Mouse (Mus musculus) B cell, adult 2 months (primary cell): Measurements from ENCODE around the gene Smad1.

Experiments
- DNase-seq, 2 experiments: peaks; one replicate each; pipeline ENCODE4 v3.0.0; 2022

Smad1 gene

DNA sequence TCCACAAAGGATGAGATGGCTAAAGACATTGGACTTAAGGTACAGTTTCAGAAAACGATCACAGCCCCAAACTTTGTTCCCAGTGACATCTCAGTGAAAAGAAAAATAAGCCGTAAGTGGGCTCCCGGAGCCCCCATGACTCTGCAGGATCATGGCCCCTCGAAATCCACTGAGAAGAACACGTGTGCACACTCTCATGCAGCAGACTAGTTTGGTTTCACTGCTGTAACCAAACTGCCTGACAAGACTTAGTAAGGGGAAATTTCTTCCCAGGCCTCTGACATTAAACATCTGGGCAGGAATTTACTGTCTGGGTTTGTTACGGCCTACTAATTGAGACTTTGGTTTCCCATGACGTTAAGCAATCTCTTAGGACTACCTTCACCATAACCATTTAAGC, 45.3 kb downstream of the Smad1 start:
- no peak for DNase-seq

DNA sequence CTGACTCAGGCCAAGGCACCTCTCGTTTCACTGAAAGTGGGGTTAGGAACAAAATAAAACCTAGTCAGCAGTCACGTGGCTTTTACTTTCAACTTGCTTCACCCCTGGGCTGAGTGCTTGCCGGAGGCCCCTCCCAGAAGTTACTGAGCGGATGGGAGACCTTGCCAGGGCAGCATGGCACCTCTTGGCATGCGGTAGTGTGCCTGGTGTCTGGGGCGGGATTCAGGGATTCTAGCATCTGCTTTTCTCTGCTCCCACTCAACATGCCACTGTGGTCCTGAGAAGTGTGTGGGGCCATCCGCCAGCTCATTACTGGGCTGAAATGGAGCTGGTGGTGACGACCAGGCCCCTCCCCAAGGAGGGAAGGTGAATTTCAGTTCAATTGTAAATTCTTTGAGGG, 47.4 kb downstream of the Smad1 start:
- no peak for DNase-seq

DNA sequence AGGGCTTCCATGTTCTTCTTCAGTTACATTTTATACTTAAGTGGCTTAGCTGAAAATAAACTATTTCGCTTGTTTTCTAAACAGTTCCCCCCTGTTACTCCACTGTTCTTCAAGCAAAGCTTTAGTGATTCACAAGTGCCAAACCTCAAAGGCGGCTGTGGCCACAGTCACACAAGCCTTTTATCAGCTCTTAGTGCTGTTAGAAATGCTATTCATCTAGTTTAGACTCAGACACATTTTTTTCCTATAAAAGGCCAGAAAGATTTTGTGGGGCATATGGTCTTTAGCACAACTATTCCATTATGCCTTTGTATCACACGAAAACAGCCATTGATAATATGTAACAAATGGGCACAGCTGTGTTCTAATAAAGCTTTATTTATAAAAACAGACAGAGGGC, 48.5 kb downstream of the Smad1 start:
- DNase-seq: no peak

DNA sequence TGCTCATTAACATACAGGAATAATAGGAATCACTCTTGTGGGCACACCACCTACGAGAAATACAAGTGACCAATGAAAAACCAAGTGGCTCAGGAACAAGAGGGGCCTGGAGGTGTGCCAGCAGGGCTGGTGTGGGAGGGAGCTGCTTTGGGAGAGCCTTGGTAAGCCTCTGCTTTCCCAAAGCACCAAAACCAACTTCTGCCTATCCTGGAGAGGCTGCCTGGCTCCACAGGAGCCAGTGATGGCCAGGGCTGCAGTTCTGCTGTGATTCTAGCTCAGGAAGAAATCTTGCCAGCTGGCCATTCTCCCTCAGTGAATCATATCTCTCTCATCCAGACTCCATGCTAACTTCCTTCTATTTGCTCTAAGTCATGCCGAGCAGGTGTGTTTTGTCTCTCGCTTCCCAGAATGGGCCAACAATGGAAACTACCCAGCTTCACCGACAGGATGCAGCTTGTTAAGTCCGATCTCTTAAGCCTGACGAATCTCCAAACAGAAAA, 49.2 kb downstream of the Smad1 start:
- DNase-seq: no peak

DNA sequence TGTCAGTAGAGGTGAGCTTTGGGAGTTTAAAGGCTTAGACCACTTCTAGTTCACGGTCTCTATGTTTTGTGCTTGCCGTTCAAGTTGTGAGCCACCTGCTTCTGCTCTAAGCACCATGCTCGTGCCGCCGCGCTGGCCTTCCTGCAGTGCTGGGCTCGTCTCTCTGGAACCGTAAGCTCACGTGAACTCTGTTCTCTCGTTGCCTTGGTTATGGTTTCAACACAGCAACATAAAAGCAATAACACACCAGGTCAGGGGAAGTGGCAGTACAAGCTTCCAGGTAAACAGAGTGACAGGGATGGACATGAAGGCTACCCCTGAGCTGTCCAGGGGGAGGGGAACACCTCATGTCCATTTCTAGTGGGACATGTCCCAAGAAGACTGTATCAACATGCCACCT, 52.9 kb downstream of the Smad1 start:
- DNase-seq: no peak

DNA sequence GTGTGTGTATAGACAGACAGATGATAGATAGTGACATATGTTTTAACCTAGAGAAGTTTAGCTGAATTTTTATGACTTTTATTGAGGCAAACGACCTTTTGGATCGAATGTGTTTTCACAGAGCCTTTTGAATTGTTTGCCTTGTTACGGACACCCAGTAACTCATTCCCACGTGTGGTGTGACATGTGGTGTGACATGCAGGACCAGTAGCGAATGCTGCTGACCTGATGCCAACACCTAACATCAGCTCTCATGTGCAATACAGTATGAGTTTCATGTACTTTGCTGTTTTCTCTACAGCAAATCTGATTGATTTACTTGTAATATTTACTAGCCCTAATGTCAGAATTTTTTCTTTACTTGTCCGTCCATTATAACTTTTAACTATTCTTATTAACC, 53.5 kb downstream of the Smad1 start:
- no peak for DNase-seq

DNA sequence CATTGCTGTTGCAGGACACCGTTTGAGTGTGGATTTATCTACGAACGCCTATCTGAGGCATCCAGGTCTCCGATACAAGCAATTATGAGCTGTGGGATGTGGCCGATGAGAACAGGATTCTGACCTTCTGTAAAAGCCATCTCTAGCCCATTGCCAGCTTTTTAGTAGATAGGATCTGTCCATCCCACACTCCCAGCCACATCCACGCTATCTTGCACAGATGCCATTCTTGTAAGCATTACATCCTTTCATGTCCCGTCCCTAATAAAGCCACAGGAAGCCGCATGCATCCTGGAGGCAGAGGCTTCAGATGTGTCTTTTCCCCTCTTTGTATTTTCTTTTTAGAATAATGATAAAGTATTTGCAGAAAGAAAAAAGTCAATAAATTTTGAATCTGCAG, 58.1 kb downstream of the Smad1 start:
- DNase-seq: no peak

DNA sequence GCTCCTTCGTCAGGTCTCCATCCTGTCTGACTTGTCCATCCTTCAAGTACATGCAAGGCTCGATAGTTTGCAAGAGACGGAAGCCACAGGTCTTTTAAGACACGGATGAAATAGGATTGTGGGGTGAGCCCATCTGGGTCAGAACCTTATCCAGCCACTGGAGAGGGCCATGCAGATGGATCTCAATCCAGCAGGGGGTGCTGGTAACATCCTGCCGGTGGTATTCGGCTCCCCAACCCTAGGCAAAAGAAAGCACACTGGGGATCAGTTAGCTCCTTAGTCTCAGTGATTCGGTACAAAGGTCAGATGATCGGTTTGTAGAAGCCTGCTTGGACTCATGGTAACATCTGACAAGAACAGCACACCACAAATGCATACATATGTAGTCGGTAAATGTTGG, 59.8 kb downstream of the Smad1 start:
- DNase-seq: peak; percentile 36 to 45

DNA sequence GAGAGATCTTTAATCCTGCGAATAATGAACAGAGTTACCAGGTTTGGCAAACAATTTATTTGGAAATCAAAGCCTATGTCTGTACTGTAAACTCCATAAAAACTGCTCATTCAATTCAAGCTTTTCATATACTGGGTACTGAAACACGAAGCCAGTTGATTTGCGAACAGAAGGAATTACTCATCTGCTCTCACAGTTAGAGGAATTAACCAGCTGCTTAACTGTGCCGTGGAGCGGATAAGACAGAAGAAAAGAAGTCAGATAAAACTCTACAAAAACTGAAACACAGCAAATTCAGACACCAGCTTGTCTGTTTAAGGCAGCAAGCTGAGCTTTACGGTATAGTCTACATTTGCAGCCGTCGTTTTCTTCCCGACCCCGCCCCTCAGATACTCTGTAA, 60.7 kb downstream of the Smad1 start:
- DNase-seq: no peak

DNA sequence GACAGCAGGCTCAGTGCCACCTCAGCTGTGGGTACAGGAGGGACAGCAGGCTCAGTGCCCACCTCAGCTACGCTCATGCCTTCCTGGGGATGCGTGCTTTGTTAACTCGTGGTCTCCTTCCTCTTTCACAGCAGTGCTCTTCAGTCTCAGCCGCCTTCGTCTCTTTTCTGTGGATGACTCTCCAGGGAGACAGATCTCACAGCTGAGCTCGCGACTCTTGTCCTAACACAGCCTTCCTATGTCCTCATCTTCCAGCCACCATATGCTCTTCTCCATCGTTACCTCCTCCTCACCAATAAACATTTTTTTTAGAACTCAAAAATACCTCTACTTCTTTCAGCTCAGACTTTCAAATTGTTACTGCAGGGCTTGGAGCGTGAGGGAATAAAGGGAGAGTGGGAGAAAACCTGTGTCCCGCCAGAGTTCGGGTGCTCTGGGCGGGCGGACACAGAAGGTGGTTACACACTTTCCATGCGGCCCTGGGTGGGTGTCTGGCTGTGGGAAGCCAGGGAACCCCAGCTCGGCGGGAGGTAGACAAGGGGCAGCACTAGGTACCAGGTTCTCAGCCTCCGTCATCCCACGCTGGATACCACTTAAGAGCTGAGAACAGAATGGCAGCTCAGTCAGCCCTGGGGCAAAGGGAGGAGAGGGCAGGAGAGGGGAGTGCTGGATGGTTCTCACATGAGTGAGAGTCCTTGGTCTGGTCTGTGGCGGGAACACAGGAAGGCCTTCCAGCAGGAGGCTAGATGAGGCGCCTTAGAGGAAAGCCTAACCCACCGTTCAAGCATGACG, 67.0 kb downstream of the Smad1 start:
- DNase-seq: no peak

DNA sequence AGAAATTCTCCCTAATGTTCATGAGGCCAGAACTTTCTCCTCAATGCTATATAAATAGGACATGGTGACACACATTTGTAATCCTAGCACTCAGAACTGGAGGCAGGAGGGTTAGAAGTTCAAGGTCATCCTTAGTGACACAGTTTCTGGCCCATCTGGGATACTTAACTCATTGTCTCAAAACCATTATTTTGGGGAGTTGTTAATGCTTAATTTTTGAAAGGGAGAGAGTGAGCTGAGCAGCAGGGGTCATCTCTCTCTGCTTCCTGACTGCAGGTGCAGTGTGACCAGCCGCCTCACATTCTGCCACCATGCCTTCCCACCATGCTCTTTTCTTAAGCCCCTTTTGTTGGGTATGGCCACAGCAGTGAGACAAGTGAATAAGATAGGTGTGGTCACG, 67.7 kb downstream of the Smad1 start:
- no peak for DNase-seq

DNA sequence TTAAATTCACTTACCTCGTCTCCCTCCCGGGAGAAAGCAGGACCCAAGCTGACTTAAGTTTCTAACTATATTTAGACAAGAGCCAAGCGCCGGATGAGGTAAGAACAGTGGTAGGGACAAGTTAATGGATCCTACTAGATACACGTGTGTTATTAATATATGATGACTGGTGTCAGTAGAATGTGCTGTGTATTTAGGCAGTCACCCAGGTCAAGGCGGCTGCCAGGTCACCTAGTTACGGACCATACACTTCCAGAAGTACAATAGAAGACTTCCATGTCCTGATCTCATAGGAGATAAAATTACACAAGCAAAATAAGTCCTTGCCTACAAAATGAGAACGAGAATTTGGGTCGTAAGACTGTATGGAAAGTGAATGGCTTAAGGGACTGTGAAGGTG, 68.3 kb downstream of the Smad1 start:
- no peak for DNase-seq

DNA sequence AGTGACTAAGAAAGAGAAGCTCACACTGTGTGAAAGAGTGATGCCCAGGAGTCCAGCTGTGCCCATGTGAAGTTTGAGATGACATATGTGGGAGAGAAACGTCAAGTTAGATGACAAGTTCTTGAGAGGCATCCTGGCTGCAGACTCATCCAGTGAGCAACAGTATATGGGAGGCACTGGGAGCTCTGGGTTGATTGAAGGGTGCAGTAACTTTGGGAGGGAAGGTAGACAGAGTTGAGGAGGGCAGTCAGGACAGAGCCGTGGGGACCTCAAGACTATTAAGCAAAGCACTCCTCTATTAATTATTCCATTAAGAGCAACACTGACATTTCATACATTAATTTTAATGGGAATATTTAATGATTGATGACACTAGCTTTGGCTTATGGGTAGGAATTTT, 69.6 kb downstream of the Smad1 start:
- DNase-seq: no peak

DNA sequence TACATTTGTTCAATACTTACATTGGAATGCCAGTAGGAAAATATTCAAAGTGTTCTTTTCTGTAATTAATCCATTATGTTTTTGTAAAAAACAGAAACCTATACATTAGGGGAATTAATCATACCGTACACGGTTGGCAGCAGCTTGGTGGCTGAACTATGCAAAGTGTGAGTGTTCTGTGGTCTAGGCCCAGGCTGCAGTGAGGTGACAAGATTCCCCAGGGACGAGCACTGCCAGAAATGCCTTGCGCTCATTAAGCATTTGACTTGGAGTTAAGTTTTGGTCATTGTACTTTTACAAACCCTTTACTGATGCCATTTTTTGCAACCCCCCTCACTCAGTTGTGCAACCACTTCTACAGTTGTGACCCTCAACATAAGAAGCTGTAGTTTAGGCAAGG, 70.1 kb downstream of the Smad1 start:
- peak; percentile 54 to 61 for DNase-seq

DNA sequence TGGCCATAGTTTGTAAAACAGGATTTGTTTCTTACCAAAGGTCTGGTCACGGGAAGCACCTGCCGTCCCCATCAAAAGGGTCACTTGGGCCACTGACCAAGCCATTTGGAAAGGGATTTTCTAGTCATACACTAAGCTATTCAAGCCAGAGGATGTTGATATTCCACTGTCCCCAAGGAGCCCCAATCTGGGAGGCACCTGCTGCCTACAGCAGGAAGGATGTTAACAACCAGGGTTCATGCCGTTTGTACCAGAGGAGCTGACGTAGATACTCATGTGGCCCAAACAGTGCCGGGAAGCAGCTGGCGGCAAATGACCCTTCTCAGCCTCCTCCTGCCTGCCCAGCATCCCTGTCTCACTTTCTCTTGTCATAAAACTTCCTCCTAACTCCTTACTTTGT, 73.8 kb downstream of the Smad1 start:
- DNase-seq: no peak

DNA sequence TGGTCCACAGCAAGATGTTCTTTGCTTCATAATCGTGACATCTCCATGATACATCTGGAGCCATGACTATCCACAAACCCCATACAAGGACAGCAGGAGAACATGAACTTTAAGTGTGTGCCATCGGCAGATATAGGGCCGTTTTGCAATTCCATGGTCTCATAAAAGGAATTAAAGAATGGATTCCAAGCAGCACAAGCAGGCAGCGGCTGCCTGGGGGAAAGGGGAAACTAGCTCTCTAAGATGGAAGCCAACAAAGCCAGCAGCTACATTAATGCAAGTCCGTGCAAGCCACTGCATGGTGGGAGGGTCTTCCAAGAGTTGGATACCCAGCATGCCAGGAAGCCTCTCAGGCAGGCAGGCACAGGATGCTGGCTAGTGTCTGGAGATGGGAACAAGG, 74.4 kb downstream of the Smad1 start:
- DNase-seq: no peak

DNA sequence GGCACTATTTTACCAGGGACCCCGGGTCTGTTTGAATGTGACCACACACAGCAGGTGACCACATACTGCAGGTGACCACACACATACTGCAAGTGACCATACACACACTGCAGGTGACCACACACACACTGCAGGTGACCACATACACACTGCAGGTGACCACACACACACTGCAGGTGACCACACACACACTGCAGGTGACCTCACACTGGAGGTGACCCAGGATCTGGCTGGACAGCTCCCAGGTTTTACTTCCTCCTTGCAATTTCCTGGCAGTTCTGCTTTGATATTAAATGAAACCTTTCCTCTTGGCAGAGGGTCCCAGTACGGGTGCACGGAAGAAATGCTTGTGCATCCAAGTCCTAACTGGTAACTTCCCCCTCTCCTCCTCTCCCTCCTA, 75.3 kb downstream of the Smad1 start:
- no peak for DNase-seq

DNA sequence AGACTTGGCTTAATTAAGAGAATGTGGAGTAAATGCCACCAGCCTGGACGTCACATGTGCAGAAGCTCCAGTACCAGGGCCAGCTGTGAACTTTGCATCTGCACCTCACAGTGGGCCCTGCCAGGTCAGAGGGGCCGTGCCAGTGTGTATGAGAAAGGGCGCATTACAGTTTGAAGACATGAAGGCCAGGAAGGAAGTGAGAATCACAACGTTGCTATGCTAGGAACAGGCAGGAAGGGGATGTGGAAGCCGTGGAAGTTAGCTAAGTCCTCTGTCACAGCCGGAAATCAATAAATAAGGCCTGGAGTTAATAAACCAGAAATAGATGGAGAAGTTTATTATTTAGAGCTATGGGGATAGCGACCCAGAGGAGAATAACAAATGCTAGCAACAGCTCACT, 76.2 kb downstream of the Smad1 start:
- DNase-seq: no peak

DNA sequence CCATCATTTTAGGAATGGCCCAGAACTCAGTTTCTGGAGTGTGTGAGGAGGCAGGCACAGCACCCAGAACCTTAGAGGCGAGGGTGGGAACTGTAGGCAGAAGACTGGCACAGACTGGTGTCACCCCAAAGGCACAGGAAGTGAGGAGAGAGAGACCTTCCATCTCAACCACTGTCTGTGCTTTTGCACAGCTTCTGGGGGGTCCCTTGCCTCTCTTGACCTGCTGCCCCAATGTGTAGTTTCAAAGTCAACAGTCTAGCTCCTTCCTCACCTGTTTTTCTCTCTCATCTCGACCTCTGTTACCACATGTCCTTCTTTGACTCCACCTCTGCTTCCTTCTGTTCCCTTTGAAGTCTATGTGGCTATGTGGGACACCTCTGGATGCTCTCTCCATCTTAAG, 88.5 kb downstream of the Smad1 start:
- DNase-seq: no peak

DNA sequence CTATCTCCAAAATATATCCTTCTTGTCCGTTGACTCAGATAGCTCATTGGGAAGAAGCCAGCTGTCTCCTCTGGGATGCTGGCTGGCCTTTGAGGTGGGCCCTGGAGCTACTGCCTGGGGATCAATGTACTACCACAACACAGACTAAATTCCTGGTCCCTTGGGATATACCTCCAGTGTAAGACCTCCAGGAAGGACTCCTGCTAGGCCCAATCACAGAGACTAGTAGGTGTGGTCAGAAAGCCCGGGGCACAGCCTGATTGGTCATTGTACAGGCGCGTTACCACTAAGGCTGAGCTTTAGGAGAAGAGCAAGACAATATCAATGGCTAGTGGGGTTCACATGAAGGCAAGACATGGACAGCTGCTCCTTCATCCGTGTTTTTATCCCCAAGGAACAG, 93.4 kb downstream of the Smad1 start:
- no peak for DNase-seq

DNA sequence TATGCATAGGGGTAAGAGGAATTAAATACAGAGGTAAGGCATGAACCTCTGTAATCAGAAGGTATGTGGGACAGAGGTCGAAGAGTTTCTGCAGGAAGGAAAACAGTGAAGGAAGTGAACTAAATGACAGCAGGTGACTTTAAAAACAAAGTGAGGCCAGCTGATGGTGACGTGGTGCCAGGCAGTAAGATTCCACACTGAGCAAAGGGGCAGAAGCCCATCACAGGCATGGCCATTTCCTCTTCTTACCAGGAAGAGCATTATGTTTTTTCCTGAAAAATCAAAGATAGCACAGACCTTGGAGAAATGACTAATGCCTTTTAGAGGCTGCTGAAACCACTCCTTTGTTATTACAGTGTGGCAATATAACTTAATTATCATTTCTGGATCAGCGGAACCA, 97.8 kb downstream of the Smad1 start:
- DNase-seq: no peak

DNA sequence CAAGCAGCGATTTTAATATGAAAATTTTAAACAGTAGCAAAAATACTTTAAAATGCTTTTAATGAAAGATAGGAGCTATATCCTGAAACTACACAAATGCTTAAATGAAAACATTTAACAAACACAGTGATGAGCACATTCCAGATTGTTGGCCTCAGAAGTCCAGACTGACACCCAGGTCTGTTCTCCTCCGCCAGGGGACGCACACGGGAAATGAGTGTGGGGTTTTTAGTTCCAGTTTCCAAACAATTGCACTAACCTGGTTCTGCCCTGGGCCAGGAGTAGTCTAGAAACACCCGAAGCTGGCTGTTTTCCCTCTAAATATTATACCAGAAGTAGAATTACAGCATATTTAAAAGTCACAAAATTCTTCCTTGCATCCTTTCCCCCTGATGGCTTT, 99.6 kb downstream of the Smad1 start:
- DNase-seq: peak; percentile 36 to 47

DNA sequence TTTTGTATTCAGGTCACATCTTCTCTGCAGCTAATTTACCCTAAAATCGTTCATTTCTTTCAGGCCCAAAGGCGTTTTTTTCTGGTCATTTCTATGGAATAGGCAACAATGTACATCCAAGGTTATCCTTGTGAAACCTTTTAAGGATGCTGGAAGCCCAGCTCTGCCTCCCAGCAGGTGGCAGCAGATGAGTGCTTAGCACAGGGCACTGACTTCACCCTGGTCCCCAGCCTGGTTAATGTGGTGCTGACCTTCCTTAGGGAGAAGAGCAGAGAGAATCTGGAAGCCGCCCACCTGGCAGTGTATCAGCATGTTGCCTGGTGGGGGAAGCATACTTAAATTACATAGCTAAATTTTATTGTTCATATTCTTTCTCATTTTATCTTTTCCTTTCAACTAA, 101.6 kb downstream of the Smad1 start:
- DNase-seq: peak; percentile 40

DNA sequence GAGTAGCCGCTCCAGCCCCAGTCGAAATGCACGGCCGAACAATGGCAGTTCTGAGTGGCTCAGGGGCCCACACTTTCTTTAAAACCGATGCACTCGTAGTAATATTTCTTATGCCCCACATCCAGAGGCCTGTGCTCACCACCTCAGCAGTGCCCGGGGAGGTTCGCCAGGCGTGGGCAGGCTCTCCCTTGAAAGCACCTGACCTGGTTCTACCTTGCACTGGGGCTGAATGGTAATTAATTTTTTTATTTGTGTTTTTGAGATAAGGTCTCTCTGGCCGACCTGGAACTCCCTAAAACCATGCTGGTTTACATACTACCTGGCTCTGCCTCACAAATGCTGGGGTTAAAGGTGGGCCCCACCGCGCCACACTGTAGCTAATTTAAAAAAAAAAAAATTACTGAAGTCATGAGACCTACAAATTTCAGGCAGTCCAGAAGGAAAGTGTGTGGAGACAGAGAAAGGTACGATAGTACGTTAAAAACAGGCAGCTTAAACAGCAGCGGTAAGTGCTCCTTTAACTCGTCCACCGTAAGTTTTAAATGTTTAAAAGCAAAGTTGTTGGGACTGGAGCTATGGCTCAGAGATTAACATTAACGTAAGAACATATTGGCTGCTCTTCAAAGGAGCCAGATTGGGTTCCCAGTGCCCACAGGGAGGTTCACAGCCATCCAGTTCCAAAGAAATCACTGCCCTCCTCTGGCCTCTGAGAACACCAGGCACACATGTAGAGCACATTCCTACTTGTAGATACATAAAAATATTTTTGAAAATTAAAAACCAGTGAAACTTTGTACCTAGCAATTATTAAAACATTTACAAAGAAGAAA, 103.8 kb downstream of the Smad1 start:
- no peak for DNase-seq
